Mouse (Mus musculus): ENCODE measurements around the gene Olfr612. TPM values are rescaled to one million over a fixed set of nuclear protein-coding genes. Genes with fewer than 3 reads are reported as not detected.
"Not testable (repeated sequence)": the region's sequence is repeated elsewhere in the genome, so short reads cannot be mapped to it uniquely, and the experiment has no call there.

The Olfr612 gene
- not detected for polyA plus RNA-seq (2017; shearing (Covaris generic))

DNA sequence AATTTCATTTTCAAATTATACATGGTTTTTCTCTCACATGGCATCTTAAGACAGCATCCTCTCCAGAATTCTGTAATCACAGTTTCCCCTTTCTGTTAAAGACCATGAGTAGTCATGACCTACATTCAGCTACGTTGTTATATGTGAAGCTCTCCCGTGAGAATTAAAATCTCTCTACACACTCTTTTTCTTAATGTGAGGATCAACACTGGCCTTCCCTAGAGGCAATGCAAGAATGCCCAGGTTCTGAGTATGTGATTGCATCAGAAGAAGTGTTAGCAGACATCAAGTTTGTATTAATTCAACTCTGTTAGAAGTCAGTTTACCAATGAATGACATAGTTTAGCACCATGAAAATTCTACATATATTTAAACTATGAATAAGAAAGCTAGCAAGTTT, at the start of gene Olfr612:
Gene Olfr612, minus strand, starts transcription at position 101 of the 400 bp plus-strand sequence.
- ATAC-seq = not testable (repeated sequence)

DNA sequence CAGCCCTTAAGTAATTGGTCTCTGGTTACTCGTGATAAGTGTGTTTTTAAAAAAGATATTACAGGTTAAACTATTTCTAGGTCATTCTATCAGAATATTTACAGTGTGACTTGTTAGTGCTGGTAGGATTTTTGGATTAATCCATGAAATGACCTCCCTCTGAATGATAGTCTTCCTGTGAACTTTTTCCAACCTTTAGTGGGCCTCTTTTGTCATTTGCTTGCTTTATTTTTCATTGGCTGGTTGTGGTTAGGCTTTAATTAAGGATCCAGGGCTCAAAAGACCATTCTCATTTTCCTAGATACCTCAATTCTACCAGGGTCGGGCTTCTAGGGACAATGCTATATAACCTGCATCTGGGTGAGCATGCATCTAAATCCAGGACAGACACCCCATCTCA, 47.3 kb upstream of the Olfr612 start, which contains the start of gene Olfr618:
Gene Olfr618, plus strand, starts transcription at position 301 of the 400 bp plus-strand sequence.
- no peak for ATAC-seq

DNA sequence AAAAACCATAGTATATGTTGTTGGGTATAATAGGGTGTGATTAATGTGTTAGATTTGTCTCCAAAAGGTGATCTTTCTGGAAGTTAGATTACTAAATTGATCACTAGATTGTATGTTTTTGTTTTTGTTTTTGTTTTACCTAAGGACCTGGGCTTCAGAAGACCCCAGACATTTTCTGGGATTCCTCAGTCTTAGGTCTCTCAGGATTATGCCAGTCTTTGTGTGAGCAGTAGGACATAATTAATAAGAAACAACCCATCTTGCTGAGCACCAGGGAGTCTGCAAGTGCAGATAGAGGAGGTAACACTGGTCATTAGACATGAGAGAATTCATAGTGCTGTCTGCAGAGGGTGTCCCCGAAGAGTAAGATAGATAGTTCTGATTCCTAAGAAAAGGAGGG, 30.2 kb upstream of the Olfr612 start, which contains the start of gene Olfr617:
Gene Olfr617, plus strand, starts transcription at position 301 of the 400 bp plus-strand sequence.
- no peak for ATAC-seq

DNA sequence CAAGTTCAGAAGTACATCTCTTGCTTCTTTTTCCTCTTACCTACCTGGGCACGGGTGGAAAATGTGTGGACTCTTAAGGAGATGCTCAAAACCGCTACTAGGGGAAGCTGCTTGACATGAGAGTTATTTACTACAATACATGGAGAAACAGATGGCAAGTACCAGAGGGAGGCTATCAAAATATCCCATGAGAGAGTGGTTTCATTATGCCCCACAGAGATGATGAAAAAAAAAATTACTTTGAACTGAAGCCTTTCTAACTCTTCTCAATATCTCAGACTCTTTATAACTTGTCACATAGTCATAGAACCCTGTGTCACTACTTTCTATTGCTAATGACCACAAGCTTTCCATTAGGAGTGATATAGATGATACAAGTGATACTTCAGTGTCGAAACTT, 26.5 kb upstream of the Olfr612 start, which contains the start of gene Olfr616:
Gene Olfr616, minus strand, starts transcription at position 101 of the 400 bp plus-strand sequence.
- no peak for ATAC-seq

DNA sequence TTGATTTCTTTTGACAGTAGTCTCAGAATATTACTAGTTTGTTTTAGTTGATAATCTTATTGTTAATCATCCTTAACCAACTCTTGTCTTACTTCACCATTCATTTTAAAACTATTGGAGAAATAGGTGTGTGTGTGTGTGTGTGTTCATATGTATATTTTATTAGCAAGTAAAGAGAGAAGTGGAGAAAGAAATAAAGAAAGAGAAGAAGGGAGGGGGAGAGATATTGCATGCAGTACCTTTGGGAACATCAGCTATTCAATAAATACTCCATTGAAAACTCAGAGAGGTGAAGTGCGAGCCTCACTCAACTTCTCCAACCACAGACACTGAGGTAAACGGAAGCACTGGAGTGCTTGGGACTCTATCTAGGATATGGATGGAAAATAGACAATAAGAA, 13.3 kb upstream of the Olfr612 start, which contains the start of gene Olfr615:
Gene Olfr615, plus strand, starts transcription at position 301 of the 400 bp plus-strand sequence.
- ATAC-seq = no peak

DNA sequence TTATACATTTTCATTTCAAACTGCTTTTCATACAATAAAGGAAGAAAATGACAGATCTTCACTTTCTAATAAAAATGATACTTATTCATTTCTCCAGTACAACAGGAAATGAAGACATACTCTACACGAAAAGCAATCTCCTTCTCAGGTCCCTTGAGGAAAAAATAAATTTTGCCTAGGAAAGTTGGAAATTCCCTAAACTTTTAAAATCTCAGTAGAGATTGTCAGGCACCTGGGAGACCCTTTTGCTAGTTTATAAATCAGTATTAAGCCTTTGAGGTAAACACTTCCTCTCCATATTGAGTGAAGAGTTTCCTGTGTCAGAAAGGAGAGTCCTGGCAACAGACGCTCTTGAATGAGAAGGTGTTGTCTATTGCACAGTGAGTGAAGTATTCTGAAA, 5.3 kb upstream of the Olfr612 start, which contains the start of gene Olfr613:
Gene Olfr613, plus strand, starts transcription at position 301 of the 400 bp plus-strand sequence.
- ATAC-seq = no peak

DNA sequence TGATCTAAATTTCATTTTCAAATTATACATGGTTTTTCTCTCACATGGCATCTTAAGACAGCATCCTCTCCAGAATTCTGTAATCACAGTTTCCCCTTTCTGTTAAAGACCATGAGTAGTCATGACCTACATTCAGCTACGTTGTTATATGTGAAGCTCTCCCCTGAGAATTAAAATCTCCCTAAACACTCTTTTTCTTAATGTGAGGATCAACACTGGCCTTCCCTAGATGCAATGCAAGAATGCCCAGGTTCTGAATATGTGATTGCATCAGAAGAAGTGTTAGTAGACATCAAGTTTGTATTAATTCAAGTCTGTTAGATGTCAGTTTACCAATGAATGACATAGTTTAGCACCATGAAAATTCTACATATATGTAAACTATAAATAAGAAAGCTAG, 21.8 kb downstream of the Olfr612 start, which contains the start of gene Olfr611:
Gene Olfr611, minus strand, starts transcription at position 101 of the 400 bp plus-strand sequence.
- ATAC-seq = not testable (repeated sequence)

DNA sequence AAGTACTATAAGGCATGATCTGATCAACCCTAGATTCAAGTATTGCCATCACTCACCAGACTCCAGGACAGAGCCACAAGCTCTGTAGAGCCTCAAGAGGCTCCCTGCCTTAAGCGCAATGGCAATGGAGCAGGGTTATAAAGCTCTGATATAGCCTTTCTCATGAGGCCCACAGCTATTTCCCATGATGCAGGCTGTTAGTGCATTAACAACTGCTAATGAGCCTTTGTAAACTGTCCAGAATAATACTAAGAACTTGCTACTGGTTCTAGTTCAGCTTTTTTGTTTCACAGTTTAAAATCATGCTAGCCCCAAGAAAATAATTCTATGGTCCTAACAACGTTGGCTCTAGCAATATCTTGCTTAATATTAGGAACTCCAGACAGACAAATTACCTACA, 30.5 kb downstream of the Olfr612 start, which contains the start of gene Olfr610:
Gene Olfr610, minus strand, starts transcription at position 101 of the 400 bp plus-strand sequence.
- no peak for ATAC-seq

DNA sequence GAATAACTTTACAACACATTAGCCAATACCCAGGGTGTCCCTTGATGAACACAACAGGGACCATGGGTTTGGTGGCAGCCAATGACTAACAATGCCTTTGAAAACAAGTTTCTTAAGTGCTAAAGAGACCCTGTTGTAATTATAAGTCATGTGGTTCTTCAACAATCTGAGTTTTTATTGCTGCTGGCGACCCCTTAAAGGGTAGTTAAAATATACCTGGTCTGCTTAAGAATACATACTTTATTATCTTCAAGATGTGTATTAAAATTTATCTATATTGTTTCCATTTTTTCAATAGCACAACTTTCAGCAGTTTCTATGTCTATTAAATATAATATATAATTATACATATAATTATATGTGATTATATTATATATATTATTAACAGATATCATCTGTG, 44.6 kb downstream of the Olfr612 start, which contains the start of gene Olfr609:
Gene Olfr609, minus strand, starts transcription at position 101 of the 400 bp plus-strand sequence.
- no peak for ATAC-seq

Other genes with a start within 250 kb of the Olfr612 start
- gene Olfr596, start 237.1 kb downstream of the Olfr612 start, polyA plus RNA-seq (2017; shearing (Covaris generic)) = not detected
- under 1 TPM in 1 of 2 experiments, not detected in 1; 0.12 TPM for gene Olfr597, start 226.4 kb downstream of the Olfr612 start, polyA plus RNA-seq (2017; shearing (Covaris generic))
- gene Olfr598, start 219.1 kb downstream of the Olfr612 start, polyA plus RNA-seq (2017; shearing (Covaris generic)) = not detected
- not detected for gene Olfr599, start 206.8 kb downstream of the Olfr612 start, polyA plus RNA-seq (2017; shearing (Covaris generic))
- not detected for gene Olfr600, start 193.0 kb downstream of the Olfr612 start, polyA plus RNA-seq (2017; shearing (Covaris generic))
- gene Olfr601, start 180.1 kb downstream of the Olfr612 start, polyA plus RNA-seq (2017; shearing (Covaris generic)) = not detected
- gene Olfr603, start 156.5 kb downstream of the Olfr612 start, polyA plus RNA-seq (2017; shearing (Covaris generic)) = not detected
- not detected for gene Usp17lc, start 127.6 kb downstream of the Olfr612 start, polyA plus RNA-seq (2017; shearing (Covaris generic))
- not detected for gene Olfr605, start 97.3 kb downstream of the Olfr612 start, polyA plus RNA-seq (2017; shearing (Covaris generic))
- not detected for gene Olfr606, start 93.7 kb downstream of the Olfr612 start, polyA plus RNA-seq (2017; shearing (Covaris generic))
- under 1 TPM in 1 of 2 experiments, not detected in 1; 0.08 TPM for gene Olfr607, start 78.6 kb downstream of the Olfr612 start, polyA plus RNA-seq (2017; shearing (Covaris generic))
- not detected for gene Olfr608, start 72.8 kb downstream of the Olfr612 start, polyA plus RNA-seq (2017; shearing (Covaris generic))
- gene Olfr609, start 44.7 kb downstream of the Olfr612 start, polyA plus RNA-seq (2017; shearing (Covaris generic)) = not detected
- not detected for gene Olfr610, start 30.6 kb downstream of the Olfr612 start, polyA plus RNA-seq (2017; shearing (Covaris generic))
- not detected for gene Olfr611, start 21.9 kb downstream of the Olfr612 start, polyA plus RNA-seq (2017; shearing (Covaris generic))
- gene Olfr613, start 5.4 kb upstream of the Olfr612 start, polyA plus RNA-seq (2017; shearing (Covaris generic)) = not detected
- not detected for gene Olfr615, start 13.4 kb upstream of the Olfr612 start, polyA plus RNA-seq (2017; shearing (Covaris generic))
- not detected for gene Olfr616, start 26.4 kb upstream of the Olfr612 start, polyA plus RNA-seq (2017; shearing (Covaris generic))
- gene Olfr617, start 30.3 kb upstream of the Olfr612 start, polyA plus RNA-seq (2017; shearing (Covaris generic)) = not detected
- not detected for gene Olfr618, start 47.4 kb upstream of the Olfr612 start, polyA plus RNA-seq (2017; shearing (Covaris generic))
- gene Olfr619, start 57.9 kb upstream of the Olfr612 start, polyA plus RNA-seq (2017; shearing (Covaris generic)) = not detected
- 1 to 10 TPM in 1 of 2 experiments, not detected in 1; 1.3 TPM for gene Olfr620, start 69.8 kb upstream of the Olfr612 start, polyA plus RNA-seq (2017; shearing (Covaris generic))
- not detected for gene Olfr622, start 100.0 kb upstream of the Olfr612 start, polyA plus RNA-seq (2017; shearing (Covaris generic))
- gene Olfr623, start 121.0 kb upstream of the Olfr612 start, polyA plus RNA-seq (2017; shearing (Covaris generic)) = not detected
- gene Olfr624, start 128.5 kb upstream of the Olfr612 start, polyA plus RNA-seq (2017; shearing (Covaris generic)) = not detected
- not detected for gene Olfr625-ps1, start 140.0 kb upstream of the Olfr612 start, polyA plus RNA-seq (2017; shearing (Covaris generic))
- gene Olfr243, start 172.0 kb upstream of the Olfr612 start, polyA plus RNA-seq (2017; shearing (Covaris generic)) = not detected
- not detected for gene Olfr628, start 187.7 kb upstream of the Olfr612 start, polyA plus RNA-seq (2017; shearing (Covaris generic))
- gene Olfr629, start 202.2 kb upstream of the Olfr612 start, polyA plus RNA-seq (2017; shearing (Covaris generic)) = not detected
- not detected for gene Olfr630, start 214.6 kb upstream of the Olfr612 start, polyA plus RNA-seq (2017; shearing (Covaris generic))
- gene Olfr69, start 228.9 kb upstream of the Olfr612 start, polyA plus RNA-seq (2017; shearing (Covaris generic)) = not detected
- not detected for gene Olfr68, start 237.0 kb upstream of the Olfr612 start, polyA plus RNA-seq (2017; shearing (Covaris generic))
- gene Olfr67, start 249.1 kb upstream of the Olfr612 start, polyA plus RNA-seq (2017; shearing (Covaris generic)) = not detected

Data from activated CD4-positive, CD25-positive, alpha-beta regulatory T cell, adult 4 months (primary cell).